Mouse (Mus musculus) spleen, adult 2 months (tissue): ENCODE measurements at regions not wholly inside any gene's neighbourhood (a gene's known extent, or its start where the extent isn't known, plus 50 kb on each side); places are given as distances from the start of the nearest gene placed in this dataset.

Experiments
- CTCF ChIP-seq: fragments of 200-500 bp; IDR thresholded peaks from 2 replicates; pipeline ENCODE4 v1.5.1; 2011; ENCODE audit warnings: mild to moderate bottlenecking, inconsistent platforms; ENCODE audit not compliant: insufficient read depth, insufficient read length, insufficient replicate concordance; ENCODE audit errors: extremely low read depth
- POLR2A ChIP-seq: fragments of 200-500 bp; IDR thresholded peaks from 2 replicates; pipeline ENCODE4 v1.6.1; 2011; ENCODE audit warnings: low read depth, low read length, inconsistent platforms

GRCm38 (mm10) chr2:75607958-75608357 is 51.1 kb upstream of the Hnrnpa3 start:
- TF ChIP-seq CTCF, result no peak
- no peak for TF ChIP-seq POLR2A
